Mouse (Mus musculus) kidney, postnatal 10 days (tissue): ENCODE measurements around the gene Amigo1.
A peak's percentile ranks its signal among the peaks of the same experiment; 100 is the strongest.
"Not testable (repeated sequence)": the region's sequence is repeated elsewhere in the genome, so short reads cannot be mapped to it uniquely, and the experiment has no call there.

Experiments used
- DNase-seq: peaks from one replicate; pipeline ENCODE4 v3.0.0; 2021; ENCODE audit warnings: mixed read lengths

Amigo1 gene

DNA sequence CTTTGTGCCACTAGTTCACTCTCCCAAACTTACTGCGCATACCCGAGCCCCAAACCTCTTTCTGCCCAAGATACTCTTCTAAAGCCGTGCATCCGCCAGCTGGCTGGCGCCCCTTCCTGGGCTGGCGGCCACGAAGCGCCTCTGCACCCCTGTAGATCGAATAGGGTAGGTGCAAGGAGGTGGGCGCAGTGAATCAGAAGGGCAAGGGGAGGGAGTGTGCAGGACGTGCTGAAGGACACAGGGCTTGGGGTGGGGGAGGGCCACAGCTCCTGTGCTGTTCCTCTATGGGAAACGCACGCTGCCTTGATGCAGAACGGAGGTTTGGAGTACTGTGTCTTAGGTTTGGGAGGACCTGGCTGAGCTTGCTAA is 24.6 kb downstream of the Amigo1 start, which contains the start of gene Atxn7l2:
Gene Atxn7l2, minus strand, starts transcription at position 164 of the 369 bp plus-strand sequence.
- peak; percentile 70 for DNase-seq

DNA sequence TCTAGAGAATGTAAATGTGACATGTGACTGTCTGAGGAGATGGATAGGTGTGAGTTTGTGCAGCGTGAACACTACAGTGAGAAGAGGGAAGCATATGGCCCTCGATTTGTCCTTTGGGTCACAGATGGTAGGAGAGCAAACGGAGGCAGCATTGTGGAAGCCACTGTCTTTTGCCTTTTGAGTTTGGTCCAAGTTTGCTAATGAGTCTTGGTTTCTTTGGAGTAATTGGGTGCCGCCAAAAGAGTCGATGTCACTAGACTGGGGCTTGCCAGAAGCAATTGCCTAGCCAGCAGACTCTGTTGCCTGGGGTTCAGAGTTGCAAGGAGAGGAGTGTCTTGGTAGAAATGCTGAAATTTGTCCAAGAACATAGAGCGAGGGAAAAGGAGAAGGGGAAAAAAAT is 25.7 kb downstream of the Amigo1 start:
- DNase-seq, result no peak

DNA sequence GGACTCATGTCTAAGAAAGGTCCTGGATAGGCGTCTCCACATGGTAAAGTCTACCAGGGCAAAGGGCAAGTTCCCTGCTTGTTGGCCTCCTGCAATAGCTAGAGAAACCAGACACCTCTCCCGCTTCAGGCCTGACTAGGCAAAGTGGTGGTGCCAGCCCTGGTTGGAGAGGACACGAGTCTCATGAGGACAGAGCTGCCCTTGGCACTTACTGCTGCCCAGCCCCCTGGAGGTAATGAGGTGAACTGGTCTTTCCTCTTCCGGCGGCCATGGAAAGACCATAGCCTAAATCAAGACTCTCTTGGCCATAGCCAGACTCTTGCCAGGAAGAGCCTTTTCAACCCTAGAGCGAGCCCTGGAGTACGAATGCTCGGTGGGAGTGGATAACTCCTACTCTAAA is 26.3 kb downstream of the Amigo1 start:
- DNase-seq, result no peak

DNA sequence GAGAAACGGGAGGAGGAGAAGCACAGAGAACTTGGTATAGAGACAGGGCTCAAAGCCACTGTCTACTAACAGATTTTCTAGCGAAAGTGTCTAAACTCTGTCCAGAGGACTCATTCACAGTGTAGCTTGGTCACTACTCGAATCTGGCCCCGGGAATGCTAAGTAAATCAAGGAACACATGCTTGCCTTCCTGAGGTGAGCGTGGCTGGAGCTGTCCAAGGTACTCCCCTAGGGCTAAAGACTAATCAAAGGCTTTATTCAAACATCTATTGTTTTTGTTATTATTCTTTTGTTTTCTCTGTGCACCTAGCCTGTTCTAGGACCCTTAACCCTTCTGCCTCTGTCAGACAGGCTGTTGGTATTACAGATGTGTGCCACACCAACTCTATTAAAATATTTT is 28.6 kb downstream of the Amigo1 start:
- peak; percentile 68 for DNase-seq

DNA sequence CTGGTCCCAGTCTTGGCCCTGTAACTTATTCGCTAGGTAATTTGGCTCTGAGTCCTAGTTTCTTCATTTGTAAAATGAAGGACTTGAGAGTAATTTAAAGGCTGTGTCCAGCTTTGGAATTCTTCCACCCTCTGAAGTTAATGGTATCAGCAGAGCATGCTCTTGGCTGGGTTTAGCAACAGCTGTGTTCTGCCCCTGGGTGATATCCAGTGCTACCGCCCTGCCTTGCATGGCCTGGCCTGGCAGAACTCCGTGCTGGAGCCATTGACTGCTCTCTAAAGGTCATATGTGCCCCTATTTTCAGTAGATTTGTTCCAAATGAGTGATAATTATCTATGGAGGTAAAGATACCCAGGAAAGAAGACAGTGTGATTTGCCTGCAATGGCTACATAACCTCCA is 34.5 kb downstream of the Amigo1 start:
- DNase-seq, result no peak

DNA sequence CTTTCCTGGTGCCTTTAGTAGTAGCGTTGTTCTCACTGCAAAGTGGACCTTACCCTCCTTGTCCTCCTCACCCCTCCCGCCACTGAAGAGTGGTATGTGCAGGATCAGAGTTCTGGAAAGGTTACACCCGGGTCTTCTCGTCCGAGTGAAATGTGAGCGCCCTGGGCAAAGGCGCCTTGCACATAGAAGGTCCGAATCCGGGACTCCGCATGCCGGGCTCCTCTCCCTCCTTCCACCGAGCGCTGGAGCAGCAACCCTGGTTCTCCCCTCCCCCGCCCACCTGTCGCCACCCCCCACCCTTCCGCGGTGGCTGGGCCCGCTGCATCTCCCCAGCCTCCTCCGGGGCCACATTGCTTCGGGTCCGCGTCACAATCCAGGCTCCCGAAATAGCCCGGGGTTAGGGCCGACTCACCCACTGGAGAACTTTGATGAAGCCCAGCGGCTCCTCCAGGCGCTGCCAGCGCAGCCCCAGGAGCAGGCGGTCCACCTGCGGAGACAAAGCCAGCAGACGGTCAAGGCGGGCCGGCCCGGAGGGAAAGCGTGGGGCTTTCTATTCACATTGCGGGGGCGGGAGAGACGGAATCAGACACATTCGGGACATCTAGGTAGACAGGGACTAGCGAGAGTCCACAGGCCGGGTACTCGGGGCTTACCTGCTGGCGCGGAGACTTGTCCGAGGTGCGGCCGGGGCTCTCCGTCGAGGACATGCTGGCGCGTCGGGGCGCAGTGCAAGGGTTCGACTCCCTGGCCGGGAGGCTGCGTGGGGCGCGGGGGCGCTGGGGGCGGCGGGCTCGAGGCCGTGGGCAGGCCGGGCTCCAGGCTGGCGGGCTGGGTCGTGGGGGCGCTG is 39.8 kb downstream of the Amigo1 start:
- DNase-seq, result peak; percentile 65

DNA sequence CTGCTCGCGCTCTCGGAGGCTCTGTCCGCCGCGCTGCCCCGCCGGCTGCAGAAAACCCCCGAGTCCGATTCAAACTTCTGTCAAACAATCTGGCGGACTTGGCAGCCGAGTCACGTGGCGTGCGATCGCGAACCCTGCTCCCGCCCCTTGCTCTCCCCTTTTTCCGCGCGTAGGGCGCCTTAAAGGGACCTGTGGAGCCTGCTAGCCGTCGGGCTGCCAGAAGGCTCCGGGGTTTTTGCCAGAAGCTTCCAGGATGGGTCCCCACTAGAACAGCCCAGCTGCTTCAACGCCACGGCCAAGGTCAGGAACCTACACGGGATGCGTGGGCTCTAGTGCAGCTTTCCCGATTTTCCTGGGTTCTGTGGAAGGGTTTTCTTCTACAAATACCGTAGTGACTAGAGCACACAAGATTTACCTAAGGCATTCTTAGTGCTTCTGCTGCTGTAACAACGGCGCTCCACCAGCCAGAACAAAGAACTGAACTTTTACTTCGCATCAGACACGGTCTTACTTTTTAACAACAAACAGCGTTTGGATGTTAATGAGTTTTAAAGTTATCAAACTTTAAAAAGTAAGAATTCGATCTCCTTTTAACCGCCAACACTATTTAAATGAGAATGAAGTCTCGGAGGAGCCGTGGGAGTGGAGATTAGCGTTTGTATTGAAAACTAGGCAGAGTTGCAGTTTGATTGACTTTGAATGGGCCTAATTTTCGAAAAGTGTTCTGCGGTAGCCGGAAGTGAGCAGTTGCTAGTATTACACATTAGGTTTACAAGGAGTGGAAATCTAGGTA is 40.6 kb downstream of the Amigo1 start, which contains the start of gene Sypl2:
Gene Sypl2, minus strand, starts transcription at position 91 of the 793 bp plus-strand sequence.
- peak; percentile 82 for DNase-seq

DNA sequence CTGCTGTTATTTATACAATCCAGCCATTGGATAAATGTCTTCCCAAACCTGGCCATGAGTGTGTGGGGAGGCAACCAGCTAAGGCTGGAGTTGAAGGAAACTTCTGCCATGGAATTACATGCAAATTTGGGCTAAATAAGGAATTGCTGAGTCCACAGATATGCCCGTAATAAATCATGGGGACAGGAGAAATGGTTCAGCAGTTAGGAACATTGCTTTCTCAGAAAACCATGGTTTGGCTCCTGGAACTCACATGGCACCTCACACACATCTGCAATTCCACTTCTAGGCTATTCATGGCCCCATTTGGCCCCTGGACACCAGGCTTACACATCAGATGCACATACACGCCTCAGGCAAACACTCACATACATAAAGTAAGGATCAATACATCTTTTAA is 41.4 kb downstream of the Amigo1 start:
- no peak for DNase-seq

DNA sequence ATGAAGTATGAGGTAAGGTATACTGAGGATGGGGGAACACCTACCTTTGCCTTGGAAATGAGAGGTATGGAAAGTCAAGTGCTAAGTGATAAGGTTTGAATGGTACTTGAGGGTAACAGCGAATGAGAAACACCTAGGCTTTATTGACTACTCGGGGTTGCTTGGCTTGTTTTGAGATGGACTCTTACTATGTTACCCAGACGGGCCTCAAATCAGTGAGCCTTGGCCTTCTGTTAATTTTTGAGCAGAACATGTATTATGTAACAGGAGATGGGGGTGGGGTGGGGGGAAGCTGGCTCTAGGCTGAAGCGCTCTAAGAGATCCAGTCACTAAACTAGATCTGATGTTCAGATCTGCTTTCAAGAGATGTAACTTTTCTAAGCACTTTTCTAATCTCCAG is 45.5 kb downstream of the Amigo1 start:
- DNase-seq, result no peak

DNA sequence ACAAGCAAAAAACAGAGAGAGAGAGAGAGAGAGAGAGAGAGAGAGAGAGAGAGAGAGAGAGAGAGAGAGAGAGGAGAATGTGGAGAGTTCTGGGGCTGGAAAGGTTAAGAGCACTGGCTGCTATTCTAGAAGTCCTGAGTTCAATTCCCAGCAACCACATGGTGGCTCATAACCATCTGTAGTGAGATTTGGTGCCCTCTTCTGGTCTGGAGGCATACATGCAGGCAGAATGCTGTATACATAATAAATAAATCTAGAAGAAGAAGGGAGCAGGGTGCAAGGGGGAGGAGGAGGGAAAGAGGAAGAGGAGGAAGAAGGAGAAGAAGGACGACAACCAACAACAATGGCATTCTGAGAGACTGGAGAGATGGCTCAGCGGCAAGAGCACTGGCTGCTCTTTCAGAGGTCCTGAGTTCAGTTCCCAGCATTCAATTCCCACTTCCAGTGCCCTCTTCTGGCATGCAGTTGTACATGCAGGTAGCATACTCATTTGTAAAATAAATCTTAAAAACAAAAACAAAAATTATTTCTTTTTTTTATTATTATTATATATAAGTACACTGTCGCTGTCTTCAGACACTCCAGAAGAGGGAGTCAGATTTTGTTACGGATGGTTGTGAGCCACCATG is 51.5 kb downstream of the Amigo1 start:
- DNase-seq, result not testable (repeated sequence)

DNA sequence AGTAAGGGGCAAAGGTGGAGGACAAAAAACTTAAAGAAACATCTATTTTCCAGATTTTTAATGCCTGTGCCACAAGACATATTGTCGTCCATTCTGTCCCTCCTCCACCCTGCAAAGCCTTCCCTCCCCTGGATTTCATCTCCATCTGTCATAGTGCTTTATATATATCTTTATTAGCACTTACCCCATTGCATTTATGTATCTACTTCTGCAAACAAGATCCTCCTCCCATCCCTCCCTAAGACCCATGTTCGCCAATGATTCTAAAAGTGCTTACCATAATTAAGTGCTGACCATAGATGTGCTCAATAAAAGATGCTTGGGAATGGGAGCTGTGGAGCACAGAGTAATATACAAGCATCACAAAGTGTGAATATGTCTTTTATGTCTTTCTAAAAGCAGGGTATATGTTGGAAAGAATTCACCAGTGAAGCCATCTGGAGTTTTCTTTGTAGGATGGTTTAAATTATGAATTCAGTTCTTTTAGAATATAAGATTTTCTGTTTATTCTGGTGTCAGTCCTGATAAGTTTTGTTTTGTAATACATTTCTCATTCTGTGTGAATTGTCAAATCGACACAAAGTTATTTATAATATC is 55.2 kb downstream of the Amigo1 start:
- no peak for DNase-seq
